Mouse (Mus musculus): ENCODE measurements around the gene Kif26b. TPM values are rescaled to one million over a fixed set of nuclear protein-coding genes. Genes with fewer than 3 reads are reported as not detected.

The Kif26b gene
- polyA plus RNA-seq, 1 experiment from 2014 or later: 0.05 TPM

DNA sequence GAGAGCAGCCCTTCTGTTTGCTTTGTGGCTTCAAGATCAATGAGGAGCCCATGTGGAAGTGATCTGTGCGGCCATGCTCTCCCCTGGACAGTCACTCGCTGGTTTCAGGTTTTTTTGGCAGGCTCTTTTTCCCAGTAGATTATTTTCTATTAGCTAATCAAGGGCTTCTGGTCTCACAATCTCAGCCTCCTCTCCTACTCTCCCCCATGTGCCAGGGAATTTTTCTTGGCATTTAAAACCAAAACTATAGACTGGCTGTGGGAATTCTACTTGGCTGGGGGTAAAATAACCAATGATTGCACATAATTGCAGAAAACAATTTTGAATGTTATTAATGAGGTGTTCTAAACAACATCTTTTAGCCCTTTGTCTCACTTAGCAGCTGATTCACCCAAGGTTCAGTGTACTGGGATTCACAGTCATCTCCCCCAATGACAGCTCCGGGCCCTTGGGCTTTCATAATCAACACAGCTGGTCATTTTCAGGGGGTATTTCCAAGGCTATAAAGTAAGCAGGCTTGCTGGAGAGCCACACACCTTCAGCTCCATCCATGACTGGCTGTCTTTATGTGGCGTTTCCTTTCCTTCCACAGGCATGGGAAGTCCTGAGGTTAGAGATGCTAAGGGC, 44.6 kb downstream of the Kif26b start:
- Histone ChIP-seq H3K4me2 (ENCODE audit: low read depth, low read length) (no peak overlapping the region), H3K27ac (ENCODE audit: low read length) (no peak overlapping the region), H3K27me3 (ENCODE audit: control insufficient read depth, insufficient read depth, low read depth, low read length) (no peaks in the 10 kb centered on the region), H3K4me3 (ENCODE audit: low read depth, low read length) (no peak overlapping the region), H3K9me3 (replicated peaks; ENCODE audit: control insufficient read depth, low read length) (no peaks in the 10 kb centered on the region), H3K4me1 (ENCODE audit: control insufficient read depth, low read depth, low read length) (no peaks in the 10 kb centered on the region), H3K9ac (ENCODE audit: low read depth, low read length) (no peak overlapping the region), H3K36me3 (ENCODE audit: control insufficient read depth, insufficient read depth) (no peaks in the 10 kb centered on the region)
- 63% methylated on average over 4 of the region's 4 CpGs for WGBS (ENCODE audit: insufficient replicate concordance)
- no peak for ATAC-seq (ENCODE audit: low read depth)

DNA sequence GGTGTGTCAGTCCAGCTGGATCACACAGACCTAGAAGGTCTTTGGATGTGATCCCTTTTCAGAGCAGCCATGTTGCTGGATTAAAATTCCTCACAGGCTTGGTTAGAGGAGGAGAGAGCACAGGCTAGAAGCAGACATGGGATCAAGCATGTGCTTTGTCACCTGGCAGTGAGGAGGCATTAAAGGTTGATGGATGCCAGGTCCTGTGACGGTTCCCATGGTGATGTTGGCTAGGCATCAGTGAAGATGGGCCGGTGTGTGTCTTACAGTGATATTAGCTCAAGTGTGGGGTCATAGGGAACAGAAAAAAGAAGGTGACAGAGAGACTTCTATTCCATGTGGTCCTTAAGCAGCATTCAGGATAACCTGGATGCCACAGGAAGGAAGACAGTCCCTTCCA, 46.8 kb downstream of the Kif26b start:
- no peaks in the 10 kb centered on the region for H3K9me3 ChIP-seq (replicated peaks; ENCODE audit: control insufficient read depth, low read length)
- no peak overlapping the region for H3K4me3 ChIP-seq (ENCODE audit: low read depth, low read length)
- no peak overlapping the region for H3K9ac ChIP-seq (ENCODE audit: low read depth, low read length)
- no peak overlapping the region for H3K27ac ChIP-seq (ENCODE audit: low read length)
- no peaks in the 10 kb centered on the region for H3K27me3 ChIP-seq (ENCODE audit: control insufficient read depth, insufficient read depth, low read depth, low read length)
- 67% methylated on average over 2 of the region's 2 CpGs for WGBS (ENCODE audit: insufficient replicate concordance)
- no peaks in the 10 kb centered on the region for H3K4me1 ChIP-seq (ENCODE audit: control insufficient read depth, low read depth, low read length)
- H3K36me3 ChIP-seq (ENCODE audit: control insufficient read depth, insufficient read depth): no peaks in the 10 kb centered on the region
- no peak for ATAC-seq (ENCODE audit: low read depth)
- no peak overlapping the region for H3K4me2 ChIP-seq (ENCODE audit: low read depth, low read length)

DNA sequence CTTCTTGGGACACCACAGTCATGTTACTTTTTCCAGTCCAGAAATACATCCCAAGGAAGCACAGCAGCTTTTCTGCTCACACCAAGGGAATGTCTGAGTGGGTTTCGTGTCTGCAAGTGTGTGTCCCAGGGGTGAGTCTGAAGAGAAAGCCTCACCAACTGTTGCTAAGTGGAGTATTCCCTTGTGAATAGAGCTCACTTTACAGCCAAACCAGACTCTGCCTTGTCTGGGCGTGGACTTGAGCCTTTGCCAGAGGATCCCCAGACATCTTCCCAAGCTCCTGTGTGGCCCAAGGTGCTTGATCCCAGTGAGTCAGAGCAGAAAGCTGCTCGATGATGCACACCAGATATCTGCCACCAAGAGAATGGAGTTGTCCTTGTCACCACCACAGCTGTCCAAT, 48.0 kb downstream of the Kif26b start:
- Histone ChIP-seq H3K4me2 (ENCODE audit: low read depth, low read length) (no peak overlapping the region), H3K27ac (ENCODE audit: low read length) (no peak overlapping the region), H3K4me3 (ENCODE audit: low read depth, low read length) (no peak overlapping the region), H3K9me3 (replicated peaks; ENCODE audit: control insufficient read depth, low read length) (no peaks in the 10 kb centered on the region), H3K9ac (ENCODE audit: low read depth, low read length) (no peak overlapping the region), H3K4me1 (ENCODE audit: control insufficient read depth, low read depth, low read length) (no peaks in the 10 kb centered on the region), H3K36me3 (ENCODE audit: control insufficient read depth, insufficient read depth) (no peaks in the 10 kb centered on the region), H3K27me3 (ENCODE audit: control insufficient read depth, insufficient read depth, low read depth, low read length) (no peaks in the 10 kb centered on the region)
- ATAC-seq (ENCODE audit: low read depth): no peak
- 46% methylated on average over 3 of the region's 3 CpGs for WGBS (ENCODE audit: insufficient replicate concordance)

DNA sequence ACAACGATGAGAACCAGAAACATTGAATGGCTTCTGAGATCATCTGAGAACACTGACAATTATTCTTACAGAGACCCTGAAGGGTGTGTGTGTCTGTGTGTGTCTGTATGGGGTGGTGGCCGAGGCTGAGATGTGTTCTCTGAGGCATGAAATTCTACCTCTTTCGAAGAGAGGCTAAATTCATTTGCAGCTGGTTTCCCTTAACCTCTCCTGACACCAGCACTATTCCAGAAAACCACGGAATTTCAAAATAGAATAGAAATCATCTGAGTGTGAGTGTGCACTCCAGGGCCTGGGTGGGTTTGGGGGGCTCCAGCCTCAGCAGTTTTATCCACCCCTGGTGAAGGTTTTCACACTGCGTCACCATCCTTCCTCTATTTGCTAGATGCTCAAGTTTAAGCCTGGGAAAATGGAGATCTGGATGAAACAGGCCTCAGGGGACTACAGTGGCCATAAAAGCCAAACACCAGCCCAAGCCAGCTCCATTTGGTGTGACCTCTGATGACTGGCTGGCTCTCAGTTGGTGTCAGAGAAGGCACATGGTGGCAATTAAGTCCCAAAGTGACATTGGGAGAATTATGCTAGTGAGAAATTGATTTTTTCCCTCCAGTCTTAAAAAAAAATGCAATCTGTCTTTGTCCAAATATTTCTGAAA, 56.6 kb downstream of the Kif26b start:
- Histone ChIP-seq H3K9ac (ENCODE audit: low read depth, low read length) (no peak overlapping the region), H3K27ac (ENCODE audit: low read length) (no peak overlapping the region), H3K36me3 (ENCODE audit: control insufficient read depth, insufficient read depth) (no peaks in the 10 kb centered on the region), H3K4me1 (ENCODE audit: control insufficient read depth, low read depth, low read length) (no peaks in the 10 kb centered on the region), H3K4me2 (ENCODE audit: low read depth, low read length) (no peak overlapping the region), H3K27me3 (ENCODE audit: control insufficient read depth, insufficient read depth, low read depth, low read length) (no peaks in the 10 kb centered on the region), H3K4me3 (ENCODE audit: low read depth, low read length) (no peak overlapping the region), H3K9me3 (replicated peaks; ENCODE audit: control insufficient read depth, low read length) (no peaks in the 10 kb centered on the region)
- no peak for ATAC-seq (ENCODE audit: low read depth)
- 52% methylated on average over 5 of the region's 5 CpGs for WGBS (ENCODE audit: insufficient replicate concordance)

DNA sequence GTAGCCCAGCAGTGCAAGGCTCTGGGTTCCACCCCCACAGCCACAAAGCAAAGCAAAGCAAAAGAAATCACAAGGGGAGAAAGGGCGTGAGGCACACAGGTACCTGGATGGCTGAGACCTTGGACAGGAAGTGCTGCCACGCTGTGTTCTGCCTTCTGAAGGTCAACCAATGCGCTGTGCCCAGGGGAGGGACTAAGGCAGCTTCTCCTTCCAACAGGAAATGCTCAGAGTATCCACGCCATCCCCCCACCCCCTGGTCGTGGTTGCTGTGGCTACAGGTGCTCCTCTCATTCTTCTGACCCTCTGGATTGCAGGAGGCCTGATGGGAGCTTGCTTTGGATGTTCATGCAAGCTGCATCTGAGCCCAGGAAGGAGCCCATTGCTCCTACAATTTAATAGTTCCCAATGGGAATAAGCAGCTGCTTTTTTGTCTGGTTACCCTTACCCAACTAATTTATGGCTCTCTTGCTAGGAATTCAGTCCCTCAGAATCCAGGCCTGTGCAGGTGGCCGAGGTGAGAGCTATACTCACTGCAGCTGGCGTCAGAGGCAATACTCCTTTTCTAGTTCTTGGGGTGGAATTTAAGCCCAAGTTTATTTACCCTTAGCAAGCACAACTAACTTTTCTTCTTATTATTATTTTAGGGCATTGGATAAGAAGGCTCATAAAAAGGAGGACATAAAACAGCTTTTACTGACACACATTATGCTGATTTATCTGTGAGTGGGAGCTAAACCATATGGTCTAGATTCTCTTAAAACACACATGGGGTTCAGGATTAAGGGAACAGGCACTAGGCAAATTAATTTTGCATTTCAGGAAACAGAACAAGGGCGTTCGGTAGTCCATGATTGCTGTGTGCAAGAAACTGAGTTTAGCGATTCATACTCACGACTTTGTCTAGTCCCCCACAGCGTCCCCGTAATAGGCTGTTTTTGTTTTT, 61.6 kb downstream of the Kif26b start:
- ATAC-seq (ENCODE audit: low read depth): no peak
- H3K27ac ChIP-seq (ENCODE audit: low read length): no peak overlapping the region
- no peaks in the 10 kb centered on the region for H3K27me3 ChIP-seq (ENCODE audit: control insufficient read depth, insufficient read depth, low read depth, low read length)
- WGBS (ENCODE audit: insufficient replicate concordance): 59% methylated on average over 13 of the region's 13 CpGs
- H3K9ac ChIP-seq (ENCODE audit: low read depth, low read length): no peak overlapping the region
- H3K4me1 ChIP-seq (ENCODE audit: control insufficient read depth, low read depth, low read length): no peaks in the 10 kb centered on the region
- no peak overlapping the region for H3K4me3 ChIP-seq (ENCODE audit: low read depth, low read length)
- H3K36me3 ChIP-seq (ENCODE audit: control insufficient read depth, insufficient read depth): no peaks in the 10 kb centered on the region
- H3K9me3 ChIP-seq (replicated peaks; ENCODE audit: control insufficient read depth, low read length): no peaks in the 10 kb centered on the region
- H3K4me2 ChIP-seq (ENCODE audit: low read depth, low read length): no peak overlapping the region

DNA sequence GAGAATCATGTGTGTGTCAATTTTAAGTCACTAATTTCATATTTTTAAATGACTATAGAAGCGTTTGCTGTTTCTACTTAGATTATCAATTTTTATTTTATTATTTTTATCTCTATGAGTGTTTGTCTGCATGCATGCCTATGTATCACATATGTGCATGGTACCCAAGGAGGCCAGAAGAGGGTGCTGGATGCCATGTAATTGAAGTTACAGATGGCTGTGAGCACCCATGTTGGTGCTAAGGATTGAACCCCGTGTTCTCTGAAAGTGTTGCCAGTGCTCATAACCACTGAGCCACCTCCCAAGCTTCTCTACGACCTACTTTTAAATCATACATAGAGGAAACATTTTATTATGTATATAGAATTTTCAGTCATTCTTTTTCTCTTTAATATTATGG, 68.2 kb downstream of the Kif26b start:
- no peaks in the 10 kb centered on the region for H3K4me1 ChIP-seq (ENCODE audit: control insufficient read depth, low read depth, low read length)
- ATAC-seq (ENCODE audit: low read depth): no peak
- WGBS (ENCODE audit: insufficient replicate concordance): 73% methylated on average over 3 of the region's 3 CpGs

DNA sequence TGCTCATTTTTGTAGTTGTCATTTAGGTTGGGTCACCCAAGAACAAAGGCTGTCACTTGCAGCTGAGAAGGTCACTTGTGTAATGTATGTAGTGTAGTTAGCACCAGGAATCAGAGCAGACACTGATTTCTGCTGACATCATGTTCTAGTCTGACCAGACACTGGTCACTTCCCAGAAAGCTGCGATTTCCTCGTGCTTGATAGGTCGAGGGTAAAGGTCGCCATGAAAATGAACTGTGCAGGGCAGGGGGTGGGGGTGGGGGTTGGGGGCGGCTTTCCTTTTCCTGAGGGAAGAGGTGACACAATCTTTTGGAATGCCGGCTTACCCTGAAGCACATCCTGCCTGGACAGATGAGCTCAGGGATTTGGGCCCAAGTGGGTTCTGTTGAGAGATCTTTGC, 68.8 kb downstream of the Kif26b start:
- 17% methylated on average over 6 of the region's 6 CpGs for WGBS (ENCODE audit: insufficient replicate concordance)
- Histone ChIP-seq H3K4me2 (ENCODE audit: low read depth, low read length) (no peak overlapping the region), H3K36me3 (ENCODE audit: control insufficient read depth, insufficient read depth) (no peaks in the 10 kb centered on the region), H3K9me3 (replicated peaks; ENCODE audit: control insufficient read depth, low read length) (no peaks in the 10 kb centered on the region), H3K4me1 (ENCODE audit: control insufficient read depth, low read depth, low read length) (no peaks in the 10 kb centered on the region), H3K27me3 (ENCODE audit: control insufficient read depth, insufficient read depth, low read depth, low read length) (no peaks in the 10 kb centered on the region), H3K4me3 (ENCODE audit: low read depth, low read length) (no peak overlapping the region), H3K27ac (ENCODE audit: low read length) (no peak overlapping the region), H3K9ac (ENCODE audit: low read depth, low read length) (no peak overlapping the region)
- ATAC-seq (ENCODE audit: low read depth): peak; percentile 45; the same call in 1 of the 2 replicates

More for the DNA sequence above, 68.2 kb downstream of the Kif26b start:
- no peak overlapping the region for H3K9ac ChIP-seq (ENCODE audit: low read depth, low read length)
- no peak overlapping the region for H3K4me3 ChIP-seq (ENCODE audit: low read depth, low read length)
- H3K4me2 ChIP-seq (ENCODE audit: low read depth, low read length): no peak overlapping the region
- no peaks in the 10 kb centered on the region for H3K9me3 ChIP-seq (replicated peaks; ENCODE audit: control insufficient read depth, low read length)
- no peak overlapping the region for H3K27ac ChIP-seq (ENCODE audit: low read length)
- no peaks in the 10 kb centered on the region for H3K36me3 ChIP-seq (ENCODE audit: control insufficient read depth, insufficient read depth)
- H3K27me3 ChIP-seq (ENCODE audit: control insufficient read depth, insufficient read depth, low read depth, low read length): no peaks in the 10 kb centered on the region

DNA sequence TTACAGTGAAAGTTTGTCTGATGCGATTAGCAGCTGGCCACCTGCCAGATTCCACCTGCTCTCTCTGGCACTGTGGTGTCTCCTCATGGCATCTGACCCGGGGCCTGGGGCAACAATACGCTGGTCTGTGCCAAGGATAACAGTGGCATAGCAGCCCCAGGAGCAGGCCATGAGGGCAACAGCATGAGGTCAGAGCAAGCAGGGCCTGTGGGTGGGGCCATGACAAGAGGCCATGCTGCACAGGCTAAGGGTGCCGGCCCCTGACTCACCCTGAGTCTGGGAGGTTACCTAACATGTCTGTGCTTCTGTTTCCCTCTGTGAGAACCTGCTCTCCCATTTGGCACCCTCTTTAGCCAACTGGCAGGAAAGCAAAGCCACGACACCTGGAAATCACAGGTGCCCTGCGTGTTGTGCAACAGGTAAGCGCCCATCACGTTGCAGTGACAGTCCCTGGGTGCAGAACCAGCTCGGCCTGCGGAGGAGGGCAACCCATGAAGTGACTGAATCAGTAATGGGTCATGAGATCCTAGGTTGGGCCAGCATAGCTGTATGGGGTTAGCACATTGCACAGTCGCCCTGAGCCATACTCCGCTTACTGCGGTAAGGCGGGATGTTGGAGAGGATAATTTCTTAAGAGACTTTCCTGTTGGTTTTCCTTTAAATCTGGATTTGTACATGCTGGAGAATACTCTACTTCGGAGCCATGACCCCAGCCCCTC, 72.1 kb downstream of the Kif26b start:
- Histone ChIP-seq H3K9ac (ENCODE audit: low read depth, low read length) (no peak overlapping the region), H3K9me3 (replicated peaks; ENCODE audit: control insufficient read depth, low read length) (no peaks in the 10 kb centered on the region), H3K4me3 (ENCODE audit: low read depth, low read length) (no peak overlapping the region), H3K36me3 (ENCODE audit: control insufficient read depth, insufficient read depth) (no peaks in the 10 kb centered on the region), H3K27ac (ENCODE audit: low read length) (no peak overlapping the region), H3K4me2 (ENCODE audit: low read depth, low read length) (no peak overlapping the region), H3K27me3 (ENCODE audit: control insufficient read depth, insufficient read depth, low read depth, low read length) (no peaks in the 10 kb centered on the region), H3K4me1 (ENCODE audit: control insufficient read depth, low read depth, low read length) (no peaks in the 10 kb centered on the region)
- WGBS (ENCODE audit: insufficient replicate concordance): 65% methylated on average over 15 of the region's 15 CpGs
- no peak for ATAC-seq (ENCODE audit: low read depth)

All from liver, embryonic 16.5 days (tissue).